Mouse (Mus musculus) lung, embryonic 16.5 days (tissue): Measurements from ENCODE around the gene Asgr2. TPM values are rescaled to one million over a fixed set of nuclear protein-coding genes. Genes with fewer than 3 reads are reported as not detected.
"Not testable (repeated sequence)": the region's sequence is repeated elsewhere in the genome, so short reads cannot be mapped to it uniquely, and the experiment has no call there.

Source experiments
- ATAC-seq: fragments of 200-750 bp; cut with Nextera tagmentation; 2 replicates; pipeline ENCODE4 v1.8.0; 2017; ENCODE audit warnings: low read depth, mild to moderate bottlenecking, moderate library complexity
- H3K27ac ChIP-seq: fragments of 300-500 bp; sonication (generic); 2 replicates; pipeline ENCODE4 v1.5.1; 2014; ENCODE audit warnings: mild to moderate bottlenecking, control low read depth, low read length
- H3K27me3 ChIP-seq: fragments of 300-500 bp; sonication (generic); 2 replicates; pipeline ENCODE4 v1.6.1; 2014; ENCODE audit warnings: low read depth, low read length, mixed read lengths; ENCODE audit not compliant: control insufficient read depth, insufficient read depth
- H3K36me3 ChIP-seq: fragments of 300-500 bp; sonication (generic); 2 replicates; pipeline ENCODE4 v1.6.1; 2014; ENCODE audit warnings: low read length; ENCODE audit not compliant: control insufficient read depth, insufficient read depth
- H3K4me1 ChIP-seq: fragments of 300-500 bp; sonication (generic); replicated peaks from 2 replicates; pipeline ENCODE4 v1.6.1; 2014; ENCODE audit warnings: low read length, mixed read lengths; ENCODE audit not compliant: control insufficient read depth, insufficient read depth
- H3K4me2 ChIP-seq: fragments of 300-500 bp; sonication (generic); 2 replicates; pipeline ENCODE4 v1.6.1; 2014; ENCODE audit warnings: low read depth, low read length, control low read depth
- H3K4me3 ChIP-seq: fragments of 300-500 bp; sonication (generic); 2 replicates; pipeline ENCODE4 v1.5.1; 2014; ENCODE audit warnings: mild to moderate bottlenecking, low read length, control low read depth
- H3K9ac ChIP-seq: fragments of 300-500 bp; sonication (generic); 2 replicates; pipeline ENCODE4 v1.6.1; 2014; ENCODE audit warnings: low read length, control low read depth
- H3K9me3 ChIP-seq: fragments of 300-500 bp; sonication (generic); 2 replicates; pipeline ENCODE4 v1.6.1; 2016; ENCODE audit warnings: low read length; ENCODE audit not compliant: control insufficient read depth
- WGBS: fragments of 180-500 bp; shearing (Covaris S2); extraction: QIAGEN DNeasy Blood & Tissue Kit; methylation state at CpG from one replicate; pipeline ENCODE4 v1.1.7; 2014; 5-methylcytosine and 5-hydroxymethylcytosine counted together
- polyA plus RNA-seq: library from polyadenylated mRNA; unstranded; fragments of >200 nt; fragmentation: Nextera tagmentation; extraction: Ambion mirVana; gene quantifications from 2 replicates; pipeline ENCODE4 v1.2.1, GENCODE M21; 2015

The Asgr2 gene
- polyA plus RNA-seq, 1 experiment from 2014 or later, result not detected

DNA sequence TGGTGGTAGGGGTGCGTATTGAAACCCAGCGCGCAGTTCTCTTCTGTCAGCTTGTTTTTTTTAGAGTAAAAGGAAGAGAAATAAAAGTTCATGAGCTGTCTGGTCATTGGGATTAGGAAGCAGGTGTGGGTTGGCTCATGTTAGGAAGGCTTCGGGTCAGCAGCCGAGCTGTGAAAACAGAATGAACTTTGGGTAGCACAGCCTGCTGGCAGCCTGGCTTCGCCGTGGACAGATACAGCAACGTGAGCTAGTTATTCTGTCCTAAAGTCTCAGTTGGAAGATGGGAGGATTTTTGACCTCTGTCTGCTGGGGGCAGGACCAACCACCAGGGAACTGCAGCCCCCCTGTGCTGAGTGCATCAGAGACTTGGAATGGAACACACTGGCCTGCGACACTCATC, 34.6 kb upstream of the Asgr2 start:
- H3K27ac ChIP-seq, result no peak overlapping the region
- no peak for ATAC-seq
- H3K9ac ChIP-seq, result no peak overlapping the region
- 79% methylated on average over 9 of the region's 9 CpGs for WGBS
- H3K4me2 ChIP-seq, result no peak overlapping the region
- peaks cover 2% of the 10 kb centered on the region; the same call in 1 of the 2 replicates for H3K27me3 ChIP-seq
- no peak overlapping the region for H3K4me3 ChIP-seq
- H3K9me3 ChIP-seq, result no peaks in the 10 kb centered on the region
- H3K4me1 ChIP-seq, result peaks cover 4% of the 10 kb centered on the region; the same call in 1 of the 2 replicates
- no peaks in the 10 kb centered on the region for H3K36me3 ChIP-seq

DNA sequence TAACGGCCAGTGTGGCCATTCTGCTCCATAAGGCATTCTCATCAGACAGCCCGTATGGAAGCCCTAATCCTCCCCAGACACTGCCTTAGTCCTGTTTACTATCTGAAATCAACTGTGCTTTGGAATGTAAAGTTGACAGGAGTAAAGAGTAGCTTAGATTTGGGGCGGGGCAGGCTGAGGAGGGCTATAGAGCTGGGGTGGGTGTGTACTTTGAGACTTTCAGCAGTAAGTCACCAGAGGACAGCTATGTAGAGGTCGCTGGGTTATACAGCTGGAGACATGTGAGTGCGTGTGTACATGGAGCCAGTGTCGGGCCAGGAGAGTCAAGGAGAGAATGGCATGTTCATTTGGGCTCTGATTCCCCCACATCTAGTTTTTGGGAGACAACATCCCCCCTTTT, 32.5 kb upstream of the Asgr2 start:
- Histone ChIP-seq H3K27ac (no peak overlapping the region), H3K9me3 (no peaks in the 10 kb centered on the region), H3K27me3 (no peaks in the 10 kb centered on the region), H3K4me1 (peaks cover 4% of the 10 kb centered on the region; the same call in 1 of the 2 replicates), H3K4me3 (no peak overlapping the region), H3K36me3 (no peaks in the 10 kb centered on the region), H3K4me2 (no peak overlapping the region), H3K9ac (no peak overlapping the region)
- no peak for ATAC-seq
- WGBS, result 44% methylated on average over 6 of the region's 6 CpGs

DNA sequence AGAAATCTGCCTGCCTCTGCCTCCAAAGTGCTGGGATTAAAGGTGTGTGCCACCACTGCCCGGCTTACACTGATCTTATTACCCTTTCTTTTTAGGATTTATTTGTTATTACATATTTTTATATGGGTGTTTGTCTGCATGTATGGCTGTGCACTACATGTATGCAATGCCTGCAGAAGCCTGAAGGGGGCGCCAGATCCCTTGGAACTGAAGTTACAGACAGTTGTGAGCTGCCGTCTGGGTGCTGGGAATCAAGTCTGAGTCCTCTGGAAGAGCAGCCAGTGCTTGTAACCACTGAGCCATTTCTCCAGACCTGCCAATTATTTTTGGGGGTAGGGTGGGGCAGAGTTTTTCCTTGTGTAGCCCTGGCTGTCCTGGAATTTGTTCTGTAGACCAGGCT, 29.4 kb upstream of the Asgr2 start:
- no peak overlapping the region for H3K9ac ChIP-seq
- WGBS, result 64% methylated on average over 3 of the region's 3 CpGs
- no peak overlapping the region for H3K4me2 ChIP-seq
- H3K4me1 ChIP-seq, result no peaks in the 10 kb centered on the region
- H3K27me3 ChIP-seq, result no peaks in the 10 kb centered on the region
- no peak overlapping the region for H3K27ac ChIP-seq
- H3K36me3 ChIP-seq, result no peaks in the 10 kb centered on the region
- no peak overlapping the region for H3K4me3 ChIP-seq
- no peak for ATAC-seq
- no peaks in the 10 kb centered on the region for H3K9me3 ChIP-seq

DNA sequence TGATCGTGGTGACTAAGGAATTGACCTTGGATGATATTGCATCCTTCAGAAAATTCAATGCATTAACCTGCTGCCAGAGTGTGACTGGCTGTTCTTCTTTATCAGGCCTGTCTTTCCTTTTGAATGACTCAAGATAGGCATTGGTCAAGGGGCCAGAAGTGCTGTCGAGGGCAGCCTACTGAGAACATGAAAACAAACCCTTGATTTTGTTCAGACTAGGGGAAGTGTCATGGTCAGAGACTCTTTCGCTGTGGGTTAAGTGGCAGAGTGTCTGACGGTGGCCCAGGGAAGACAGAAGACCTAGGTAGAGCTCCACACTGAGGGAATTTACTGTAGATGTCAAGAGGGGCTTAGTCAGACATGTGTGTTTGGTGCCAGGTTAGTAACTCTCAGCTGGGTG, 25.7 kb upstream of the Asgr2 start:
- Histone ChIP-seq H3K9me3 (no peaks in the 10 kb centered on the region), H3K9ac (no peak overlapping the region), H3K4me3 (no peak overlapping the region), H3K4me2 (no peak overlapping the region), H3K27me3 (no peaks in the 10 kb centered on the region), H3K36me3 (no peaks in the 10 kb centered on the region), H3K4me1 (no peaks in the 10 kb centered on the region), H3K27ac (no peak overlapping the region)
- ATAC-seq, result no peak
- 57% methylated on average over 4 of the region's 4 CpGs for WGBS

DNA sequence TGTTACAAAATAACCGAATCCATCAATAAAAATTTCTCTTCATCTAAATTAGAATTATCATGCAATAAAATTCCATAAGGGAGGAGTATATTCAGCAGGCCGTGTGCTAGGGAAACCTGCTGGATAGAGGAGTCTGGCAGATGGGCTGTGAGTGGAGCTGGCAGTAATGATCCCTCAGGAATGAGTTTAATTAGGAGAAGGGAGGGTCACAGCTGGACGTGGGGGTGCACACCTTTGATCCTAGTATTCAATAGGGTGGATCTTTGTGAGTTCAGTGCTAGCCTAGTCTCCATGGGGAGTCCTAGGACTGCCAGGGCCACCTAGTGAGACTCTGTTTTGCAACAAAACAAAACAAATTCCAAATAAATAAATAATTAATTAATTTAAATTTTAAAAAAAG, 24.2 kb upstream of the Asgr2 start:
- no peak overlapping the region for H3K4me2 ChIP-seq
- H3K27ac ChIP-seq, result no peak overlapping the region
- ATAC-seq, result no peak
- no peaks in the 10 kb centered on the region for H3K9me3 ChIP-seq
- no peaks in the 10 kb centered on the region for H3K27me3 ChIP-seq
- no peak overlapping the region for H3K9ac ChIP-seq
- no peak overlapping the region for H3K4me3 ChIP-seq
- H3K36me3 ChIP-seq, result no peaks in the 10 kb centered on the region
- H3K4me1 ChIP-seq, result no peaks in the 10 kb centered on the region
- WGBS, result 57% methylated on average over 3 of the region's 3 CpGs

DNA sequence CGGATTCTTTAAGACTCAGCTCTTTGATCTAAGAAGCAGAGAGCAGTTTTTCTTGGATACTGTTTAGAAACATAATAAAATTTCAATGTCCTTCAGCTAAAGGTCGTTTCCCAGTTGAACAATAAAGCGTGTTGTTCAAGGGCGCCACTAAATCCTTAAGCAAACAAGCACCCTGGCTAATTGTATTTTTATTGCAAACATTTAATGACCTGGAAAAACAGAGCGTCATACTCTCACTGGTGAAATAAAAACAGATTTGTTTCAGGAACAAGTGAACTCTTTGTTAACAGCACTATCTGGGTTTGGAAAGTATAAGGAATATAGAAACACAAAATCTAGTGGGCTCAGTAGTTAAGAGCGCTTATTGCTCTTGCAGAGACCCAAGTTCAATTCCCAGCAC, 22.4 kb upstream of the Asgr2 start:
- Histone ChIP-seq H3K27me3 (no peaks in the 10 kb centered on the region), H3K4me3 (no peak overlapping the region), H3K4me2 (no peak overlapping the region), H3K4me1 (no peaks in the 10 kb centered on the region), H3K27ac (no peak overlapping the region), H3K36me3 (no peaks in the 10 kb centered on the region), H3K9me3 (no peaks in the 10 kb centered on the region), H3K9ac (no peak overlapping the region)
- 74% methylated on average over 6 of the region's 6 CpGs for WGBS
- no peak for ATAC-seq

DNA sequence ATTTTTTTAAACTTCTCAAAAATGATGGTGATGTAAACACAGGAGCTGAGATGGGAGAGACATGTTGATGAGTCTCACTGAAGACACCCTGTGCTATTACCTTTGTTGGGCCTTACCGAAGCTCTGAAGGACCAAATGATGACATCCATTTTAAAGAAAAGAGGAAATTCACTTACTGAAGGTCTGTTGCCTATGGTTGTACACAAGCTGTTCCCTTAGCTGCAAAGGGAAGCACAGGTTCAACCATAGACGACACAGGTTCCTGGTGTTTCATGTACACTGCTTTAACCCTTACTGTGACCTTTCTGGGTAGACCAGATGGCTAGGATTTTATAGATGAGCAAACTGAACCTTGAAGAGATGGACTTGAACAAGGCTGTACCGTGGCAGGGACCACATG, 21.8 kb upstream of the Asgr2 start:
- WGBS, result 74% methylated on average over 3 of the region's 3 CpGs
- H3K4me3 ChIP-seq, H3K36me3 ChIP-seq, H3K27me3 ChIP-seq, H3K4me2 ChIP-seq, H3K9ac ChIP-seq, H3K9me3 ChIP-seq, ATAC-seq, H3K4me1 ChIP-seq, H3K27ac ChIP-seq: not testable (repeated sequence)

DNA sequence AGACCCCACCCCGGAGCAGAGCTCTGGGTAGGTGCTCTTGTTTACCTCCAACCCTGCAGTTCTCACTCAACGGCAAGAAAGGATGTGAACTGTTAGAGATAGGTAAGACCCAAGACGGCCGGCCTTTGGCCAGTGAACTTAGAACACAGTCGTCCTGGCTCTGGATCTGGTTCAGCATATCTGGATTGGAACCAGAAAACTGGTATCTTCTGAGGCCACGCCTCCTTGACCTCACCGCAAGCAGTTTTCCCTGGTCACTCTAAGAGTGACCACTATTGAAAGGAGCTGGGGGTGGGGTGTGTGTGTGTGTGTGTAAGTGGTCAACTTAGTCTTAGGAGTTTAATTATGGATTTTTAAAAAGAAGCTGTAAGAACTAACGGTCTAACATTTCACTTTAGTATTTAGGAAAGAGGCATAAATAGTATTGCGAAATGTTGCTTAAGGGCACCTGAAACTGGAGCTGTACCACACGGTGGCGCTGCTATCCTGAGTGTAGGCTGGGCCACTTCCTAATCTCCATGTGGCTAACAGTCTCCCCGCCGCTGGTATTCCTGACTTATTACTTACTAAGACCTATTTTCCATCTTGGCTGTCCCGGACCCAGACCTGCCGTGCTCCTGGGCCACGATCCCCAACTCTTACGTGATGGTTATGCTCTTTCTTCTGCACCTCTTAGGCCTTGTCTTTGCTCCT, 17.9 kb upstream of the Asgr2 start:
- H3K4me2 ChIP-seq, result no peak overlapping the region
- no peaks in the 10 kb centered on the region for H3K36me3 ChIP-seq
- H3K4me3 ChIP-seq, result no peak overlapping the region
- ATAC-seq, result peak; percentile 47
- H3K27me3 ChIP-seq, result no peaks in the 10 kb centered on the region
- H3K9ac ChIP-seq, result peak overlapping the region; percentile 25; the same call in 1 of the 2 replicates
- 28% methylated on average over 17 of the region's 17 CpGs for WGBS
- no peaks in the 10 kb centered on the region for H3K9me3 ChIP-seq
- H3K4me1 ChIP-seq, result no peaks in the 10 kb centered on the region
- H3K27ac ChIP-seq, result no peak overlapping the region

DNA sequence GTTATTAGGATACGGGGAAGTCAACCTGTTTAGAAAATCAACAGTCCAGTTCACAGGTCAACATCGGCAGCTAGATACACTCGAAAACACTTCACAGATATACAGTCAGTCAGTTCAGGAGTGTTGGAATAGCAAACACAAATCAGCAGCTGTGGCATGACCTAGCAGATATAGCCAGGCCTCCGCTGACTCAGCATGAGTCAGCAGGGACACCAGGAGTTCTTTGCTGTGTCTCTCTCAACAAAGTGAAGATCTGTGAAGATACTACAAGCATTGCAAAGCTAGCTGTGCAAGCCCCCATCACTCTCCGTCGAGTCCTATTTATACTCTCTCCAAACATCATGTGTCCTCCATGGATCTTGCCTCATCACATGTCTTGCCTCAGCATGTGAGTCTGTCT, 16.9 kb upstream of the Asgr2 start:
- no peak for ATAC-seq
- H3K4me1 ChIP-seq, result no peaks in the 10 kb centered on the region
- WGBS, result 61% methylated on average over 6 of the region's 6 CpGs

DNA sequence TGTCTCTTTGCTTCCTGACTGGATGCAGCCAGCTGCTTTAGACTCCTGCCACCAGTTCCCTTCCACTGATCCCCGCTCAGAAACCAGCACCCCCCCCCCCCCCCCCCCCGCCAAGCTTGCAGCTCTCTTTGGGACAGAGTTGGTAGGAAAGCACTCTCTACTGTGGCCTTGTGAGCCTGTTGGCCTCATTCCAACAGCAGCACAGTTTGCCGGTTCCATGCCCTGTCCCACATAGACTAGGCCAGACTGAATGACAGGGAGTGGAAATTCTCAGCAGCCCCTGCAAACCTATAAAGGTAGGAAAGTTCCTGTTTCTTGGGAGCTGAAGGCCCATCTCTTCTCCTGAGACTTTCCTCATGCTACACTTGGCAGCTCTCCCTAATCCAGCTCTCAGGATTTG, 15.0 kb upstream of the Asgr2 start:
- ATAC-seq, result no peak
- H3K27ac ChIP-seq, result no peak overlapping the region
- 36% methylated on average over 2 of the region's 3 CpGs for WGBS
- no peak overlapping the region for H3K4me2 ChIP-seq
- no peak overlapping the region for H3K4me3 ChIP-seq
- no peaks in the 10 kb centered on the region for H3K9me3 ChIP-seq
- no peaks in the 10 kb centered on the region for H3K36me3 ChIP-seq
- H3K9ac ChIP-seq, result no peak overlapping the region
- H3K27me3 ChIP-seq, result no peaks in the 10 kb centered on the region
- no peaks in the 10 kb centered on the region for H3K4me1 ChIP-seq

More for the DNA sequence above, 16.9 kb upstream of the Asgr2 start:
- Histone ChIP-seq H3K4me2 (no peak overlapping the region), H3K36me3 (no peaks in the 10 kb centered on the region), H3K27me3 (no peaks in the 10 kb centered on the region), H3K9ac (no peak overlapping the region), H3K9me3 (no peaks in the 10 kb centered on the region), H3K4me3 (no peak overlapping the region), H3K27ac (no peak overlapping the region)
